Mouse (Mus musculus) stomach, postnatal 0 days (tissue): ENCODE measurements around the gene Itga9.

Experiments used
- CTCF ChIP-seq: IDR thresholded peaks from 2 replicates; pipeline ENCODE4 v1.5.1; 2016; ENCODE audit warnings: antibody characterized with exemption, low read depth, mild to moderate bottlenecking, moderate library complexity
- EP300 ChIP-seq: optimal IDR thresholded peaks from 2 replicates; pipeline ENCODE3; 2016; ENCODE audit warnings: antibody characterized with exemption

- TF ChIP-seq EP300 (no peak), CTCF (no peak)
Measured at GRCm38 (mm10) chr9:118770366-118770765, 163.9 kb downstream of the Itga9 start.
